In genomic region chr3:87801681-87802080, GRCm38 (mm10) we compare ENCODE assay signal across 13 mouse cellular contexts. TPM values are rescaled to one million over a fixed set of nuclear protein-coding genes. Genes with fewer than 3 reads are reported as not detected.
DNase-seq lines count a peak whose midpoint lies in the region; ATAC-seq lines count a peak whose summit lies in the region.
"Had no signal": no experiment of that assay in that cellular context is flagged by ENCODE, and none has a peak within 500 bp of the region (broad histone marks: within the 10 kb centered on the region; RNA-seq: fewer than 3 reads in every experiment).

No protein-coding gene starts in this region.

- peak; percentile 47; the same call in 1 of the 2 replicates for ATAC-seq in cerebellum, adult (ENCODE audit: insufficient number of reproducible peaks, low FRiP score, low TSS enrichment)

- DNase-seq in kidney, postnatal 36 days: peak; percentile 24 to 40
- DNase-seq in kidney, adult 9 months: no peak
- peak; percentile 79 for DNase-seq in MN1 (ENCODE audit: low spot score)
- DNase-seq in cerebellum, postnatal 10 days: peak; percentile 82 to 86
- no peak for DNase-seq in ovary, postnatal 14 days (ENCODE audit: low spot score)
- no peak for DNase-seq in gastrocnemius, postnatal 4 days (ENCODE audit: low spot score in 2 of 2)
- DNase-seq: gastrocnemius, postnatal 25 days; lung, embryonic 14.5 days; midbrain, embryonic 14.5 days; thymus, postnatal 14 days had no signal

RNA-seq across cellular contexts. Expression of gene Insrr, which starts 4.9 kb away (rescaled TPM):
- total RNA-seq in gastrocnemius, postnatal 4 days (2021): under 1 TPM; 0.15 to 0.18 TPM

RNA-seq across cellular contexts. Expression of gene Ntrk1, which starts 6.7 kb away (rescaled TPM):
- total RNA-seq in gastrocnemius, postnatal 4 days (2021): under 1 TPM; 0.10 to 0.13 TPM

RNA-seq across cellular contexts. Expression of gene Pear1, which starts 22.4 kb away (rescaled TPM):
- 10 to 100 TPM; 20.8 to 26.2 TPM for total RNA-seq in gastrocnemius, postnatal 4 days (2021)

RNA-seq across cellular contexts. Expression of gene Sh2d2a, which starts 44.9 kb away (rescaled TPM):
- total RNA-seq in gastrocnemius, postnatal 4 days (2021): under 1 TPM in 1 of 2 experiments, not detected in 1; 0.16 TPM
- total RNA-seq: layer of hippocampus, postnatal 10 days; left cerebral cortex, postnatal 14 days had no signal

RNA-seq across cellular contexts. Expression of gene Lrrc71, which starts 53.3 kb away (rescaled TPM):
- total RNA-seq in gastrocnemius, postnatal 4 days (2021): under 1 TPM; 0.39 TPM

Comparison
In these comparisons a context has a peak if more than half of its experiments do, and no peak if none do; other contexts are left out.
1. DNase-seq: peak in kidney, postnatal 36 days (2 of 2), MN1 (single experiment) and cerebellum, postnatal 10 days (2 of 2); none in kidney, adult 9 months (single experiment), ovary, postnatal 14 days (single experiment) and gastrocnemius, postnatal 4 days (0 of 2).